Mouse (Mus musculus): Measurements from ENCODE around the gene Slc43a1. TPM values are rescaled to one million over a fixed set of nuclear protein-coding genes. Genes with fewer than 3 reads are reported as not detected.
A peak's percentile ranks its signal among the peaks of the same experiment; 100 is the strongest.

The Slc43a1 gene
- polyA plus RNA-seq, 1 experiment from 2014 or later, result 16.3 TPM

DNA sequence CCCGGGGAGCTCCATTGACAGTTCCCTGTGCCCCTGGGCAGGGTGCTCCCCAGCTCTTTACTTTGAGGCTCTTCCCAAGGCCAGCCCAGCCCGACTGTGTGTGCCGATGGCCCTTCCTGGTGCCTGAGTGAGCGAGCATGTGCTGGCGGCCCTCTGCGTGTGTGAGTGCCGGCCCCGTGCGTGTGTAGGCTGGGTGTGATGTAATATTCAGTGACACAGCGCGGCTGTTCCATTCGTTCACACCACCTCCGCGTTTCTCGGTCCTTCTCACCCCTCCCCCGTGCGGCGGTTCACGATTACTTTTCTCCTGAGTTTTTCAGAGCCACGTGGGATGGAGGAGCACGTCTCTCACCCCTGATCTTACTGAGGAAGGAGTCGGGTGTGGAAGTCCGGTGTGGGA, 44.0 kb downstream of the Slc43a1 start:
- peak; percentile 19; the same call in 1 of the 2 replicates for ATAC-seq
- Histone ChIP-seq H3K27ac (no peak overlapping the region), H3K27me3 (replicated peaks) (peaks cover 65% of the 10 kb centered on the region), H3K4me1 (replicated peaks) (peaks cover 25% of the 10 kb centered on the region), H3K4me3 (replicated peaks) (0 out of 2 replicates have a peak overlapping the region, but pooled peaks have one; percentile 7), H3K36me3 (no peaks in the 10 kb centered on the region), H3K4me2 (replicated peaks) (peak overlapping the region; percentile 43), H3K9ac (no peak overlapping the region), H3K9me3 (no peaks in the 10 kb centered on the region)
- 6% methylated on average over 23 of the region's 23 CpGs for WGBS

DNA sequence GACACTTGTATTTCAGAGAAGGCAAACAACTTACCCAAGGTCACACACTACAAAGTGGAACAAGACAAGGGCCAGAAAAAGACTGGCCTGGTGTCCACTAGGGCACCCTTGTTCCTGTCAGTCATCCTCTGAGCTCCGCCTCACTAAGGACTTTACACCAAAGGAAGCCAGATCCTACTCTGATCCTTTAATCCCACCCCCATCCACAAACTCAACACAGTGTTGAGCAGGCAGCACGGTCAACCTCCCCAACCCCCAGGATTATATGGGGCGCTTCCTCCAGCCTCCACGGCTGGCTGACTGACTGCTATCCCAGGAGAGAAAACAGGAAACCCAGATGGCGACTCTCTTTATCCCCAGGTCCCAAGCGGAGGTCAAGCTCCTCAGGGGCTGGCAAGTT, 44.4 kb downstream of the Slc43a1 start:
- Histone ChIP-seq H3K27ac (no peak overlapping the region), H3K4me2 (replicated peaks) (peak overlapping the region; percentile 43), H3K27me3 (replicated peaks) (peaks cover 70% of the 10 kb centered on the region), H3K9ac (no peak overlapping the region), H3K4me1 (replicated peaks) (peaks cover 28% of the 10 kb centered on the region), H3K9me3 (no peaks in the 10 kb centered on the region), H3K36me3 (no peaks in the 10 kb centered on the region), H3K4me3 (replicated peaks) (no peak overlapping the region)
- 9% methylated on average over 6 of the region's 6 CpGs for WGBS
- no peak for ATAC-seq

GRCm38 (mm10) chr2:84883530-84883929, 44.9 kb downstream of the Slc43a1 start:
- peaks cover 71% of the 10 kb centered on the region for H3K27me3 ChIP-seq (replicated peaks)

DNA sequence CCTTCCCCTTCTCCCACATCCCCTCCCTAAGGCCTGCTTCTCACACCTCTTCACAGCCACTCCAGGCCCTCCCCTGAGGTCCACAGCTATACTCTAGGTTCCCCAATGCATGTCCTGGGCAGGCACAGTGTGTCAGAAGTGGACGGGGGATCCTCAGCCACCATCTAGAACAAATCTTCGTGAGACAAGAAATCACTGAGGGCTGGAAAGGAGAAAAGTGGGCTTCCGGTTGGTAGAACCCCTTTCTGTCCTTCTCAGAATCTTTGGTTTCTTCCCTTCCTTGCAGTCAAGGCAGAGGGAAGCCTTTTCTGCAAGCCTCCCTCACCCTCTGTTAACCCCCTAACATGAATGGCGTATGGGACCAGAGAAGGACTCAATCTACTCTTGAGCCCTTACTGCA, 45.3 kb downstream of the Slc43a1 start:
- no peaks in the 10 kb centered on the region for H3K36me3 ChIP-seq
- 74% methylated on average over 4 of the region's 4 CpGs for WGBS
- H3K4me2 ChIP-seq (replicated peaks), result peak overlapping the region; percentile 43; the same call in 1 of the 2 replicates
- peaks cover 72% of the 10 kb centered on the region for H3K27me3 ChIP-seq (replicated peaks)
- peaks cover 33% of the 10 kb centered on the region for H3K4me1 ChIP-seq (replicated peaks)
- no peak overlapping the region for H3K27ac ChIP-seq
- H3K9ac ChIP-seq, result no peak overlapping the region
- H3K4me3 ChIP-seq (replicated peaks), result no peak overlapping the region
- no peaks in the 10 kb centered on the region for H3K9me3 ChIP-seq
- ATAC-seq, result no peak

More at GRCm38 (mm10) chr2:84883530-84883929, 44.9 kb downstream of the Slc43a1 start:
- no peaks in the 10 kb centered on the region for H3K9me3 ChIP-seq
- ATAC-seq, result no peak
- no peak overlapping the region for H3K27ac ChIP-seq
- WGBS, result 15% methylated on average over 11 of the region's 11 CpGs
- no peaks in the 10 kb centered on the region for H3K36me3 ChIP-seq
- H3K9ac ChIP-seq, result no peak overlapping the region
- H3K4me2 ChIP-seq (replicated peaks), result peak overlapping the region; percentile 43
- H3K4me3 ChIP-seq (replicated peaks), result no peak overlapping the region
- peaks cover 30% of the 10 kb centered on the region for H3K4me1 ChIP-seq (replicated peaks)

DNA sequence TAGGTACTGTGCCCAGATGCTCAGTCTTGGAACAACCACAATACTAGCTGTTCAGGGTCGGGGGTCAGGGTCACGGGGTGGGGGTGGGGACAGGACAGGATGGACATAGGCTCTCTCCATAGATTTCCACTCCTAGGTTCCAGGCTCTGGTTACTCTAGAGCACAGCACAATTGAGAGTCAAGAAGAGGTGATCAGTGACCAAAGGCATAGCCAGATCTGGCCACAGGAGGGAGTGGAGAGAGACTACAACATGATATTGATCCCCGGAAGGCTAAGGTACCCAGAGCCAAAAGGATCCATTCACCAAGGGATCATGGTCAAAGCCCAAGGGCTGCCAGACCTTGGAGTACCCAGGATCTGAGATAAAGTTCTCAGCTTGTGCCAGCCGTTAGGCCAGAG, 46.0 kb downstream of the Slc43a1 start:
- Histone ChIP-seq H3K27ac (no peak overlapping the region), H3K4me3 (replicated peaks) (no peak overlapping the region), H3K9ac (no peak overlapping the region), H3K27me3 (replicated peaks) (peaks cover 79% of the 10 kb centered on the region), H3K9me3 (no peaks in the 10 kb centered on the region), H3K4me1 (replicated peaks) (peaks cover 40% of the 10 kb centered on the region), H3K36me3 (no peaks in the 10 kb centered on the region), H3K4me2 (replicated peaks) (no peak overlapping the region)
- ATAC-seq, result no peak
- WGBS, result 40% methylated on average over 4 of the region's 4 CpGs

DNA sequence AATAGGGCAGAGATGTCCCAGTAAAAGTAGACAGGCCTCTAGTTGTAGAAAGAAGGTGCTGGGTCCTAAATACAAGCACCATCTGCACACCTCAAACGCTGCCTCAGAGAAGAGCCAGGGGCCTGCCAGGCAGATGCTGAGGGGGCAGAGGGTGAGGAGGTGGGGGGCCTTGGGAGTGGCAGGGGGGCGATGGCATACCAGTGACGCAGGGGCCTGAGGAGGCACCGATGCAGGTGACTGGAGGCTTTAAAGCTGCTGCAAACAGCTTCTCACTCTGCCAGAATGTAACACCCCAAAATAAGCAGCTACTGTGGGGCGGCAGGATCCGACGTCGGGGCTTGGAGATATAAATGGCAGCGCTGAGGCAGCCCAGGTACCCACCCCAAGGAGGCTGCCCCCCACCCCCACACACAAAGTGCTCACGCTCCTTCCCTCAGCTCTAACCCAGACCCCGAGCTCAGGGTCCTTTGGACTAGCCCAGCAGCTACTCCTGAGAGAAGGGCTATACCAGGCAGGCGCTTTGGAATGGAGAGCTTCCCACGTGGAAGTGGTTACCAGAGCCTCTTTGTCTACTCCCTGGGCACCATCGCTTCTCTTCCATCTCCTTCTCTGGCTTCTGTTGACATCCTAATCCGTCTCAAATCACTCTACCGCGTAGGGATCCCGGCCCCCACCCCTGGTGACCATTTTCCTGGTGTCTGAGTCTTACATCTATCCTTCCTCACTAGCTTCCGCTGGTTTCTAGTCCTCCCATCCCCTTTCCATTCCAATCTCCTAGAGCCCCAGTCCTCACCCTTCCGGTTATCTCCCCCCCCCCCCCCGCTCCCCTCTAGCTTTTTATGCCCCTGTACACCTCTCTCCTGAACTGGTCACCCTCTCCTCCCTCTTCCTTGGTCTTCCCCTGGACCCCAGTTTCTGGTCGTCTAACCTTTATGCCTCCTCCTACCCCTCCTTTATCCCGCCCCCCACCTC, 46.7 kb downstream of the Slc43a1 start:
- peaks cover 80% of the 10 kb centered on the region for H3K27me3 ChIP-seq (replicated peaks)
- no peak overlapping the region for H3K9ac ChIP-seq
- 0 out of 2 replicates have a peak overlapping the region, but pooled peaks have one; percentile 59 for H3K4me3 ChIP-seq (replicated peaks)
- ATAC-seq, result no peak
- 20% methylated on average over 20 of the region's 23 CpGs for WGBS
- peaks cover 40% of the 10 kb centered on the region for H3K4me1 ChIP-seq (replicated peaks)
- no peaks in the 10 kb centered on the region for H3K36me3 ChIP-seq
- H3K27ac ChIP-seq, result no peak overlapping the region
- peak overlapping the region; percentile 98 for H3K4me2 ChIP-seq (replicated peaks)
- no peaks in the 10 kb centered on the region for H3K9me3 ChIP-seq

DNA sequence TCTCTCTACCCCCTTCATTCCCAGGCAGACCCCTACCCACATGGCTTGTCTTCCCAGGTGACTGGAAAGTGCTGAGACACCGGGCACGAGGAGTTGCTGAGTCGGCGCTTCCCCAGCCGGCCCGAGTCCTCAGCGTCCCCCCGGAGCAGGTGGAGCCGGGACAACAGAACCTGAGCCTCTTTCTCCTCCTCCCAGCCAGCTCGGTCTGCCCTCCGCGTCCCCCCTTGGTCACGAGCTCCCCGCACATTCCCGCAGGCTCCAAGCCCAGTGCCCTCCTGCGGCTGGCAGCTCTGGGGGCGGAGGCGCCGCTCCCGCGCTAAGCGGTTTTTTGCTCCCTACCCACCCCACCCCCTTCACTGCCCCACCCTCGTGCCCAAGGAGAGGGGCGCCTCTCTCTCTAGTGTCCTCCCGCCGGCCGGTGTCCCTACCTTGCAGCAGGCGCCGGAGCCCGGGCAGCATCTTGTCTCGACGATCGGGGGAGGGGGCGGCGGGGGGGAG, 47.6 kb downstream of the Slc43a1 start, which contains the start of gene Rtn4rl2:
Rtn4rl2 (minus strand) TSS at position 477 of the 498 bp plus-strand sequence.
- Histone ChIP-seq H3K27me3 (replicated peaks) (peaks cover 80% of the 10 kb centered on the region), H3K4me3 (replicated peaks) (peak within 1 kb of the TSS; percentile 59), H3K27ac (no peak within 1 kb of the TSS), H3K36me3 (no peaks in the 10 kb centered on the region), H3K4me2 (replicated peaks) (peak within 1 kb of the TSS; percentile 98), H3K9ac (peak within 1 kb of the TSS; percentile 39), H3K9me3 (no peaks in the 10 kb centered on the region), H3K4me1 (replicated peaks) (peaks cover 40% of the 10 kb centered on the region)
- WGBS, result under 1% methylated on average over 33 of the region's 35 CpGs
- no peak; the same call in 1 of the 2 replicates for ATAC-seq

GRCm38 (mm10) chr2:84886821-84887281, 48.2 kb downstream of the Slc43a1 start:
- H3K36me3 ChIP-seq, result no peaks in the 10 kb centered on the region
- H3K4me1 ChIP-seq (replicated peaks), result peaks cover 40% of the 10 kb centered on the region
- peak overlapping the region; percentile 59 for H3K4me3 ChIP-seq (replicated peaks)
- peak overlapping the region; percentile 39 for H3K9ac ChIP-seq
- peaks cover 74% of the 10 kb centered on the region for H3K27me3 ChIP-seq (replicated peaks)
- under 1% methylated on average over 38 of the region's 39 CpGs for WGBS
- H3K27ac ChIP-seq, result no peak overlapping the region
- ATAC-seq, result peak; percentile 34
- H3K4me2 ChIP-seq (replicated peaks), result peak overlapping the region; percentile 98
- H3K9me3 ChIP-seq, result no peaks in the 10 kb centered on the region

GRCm38 (mm10) chr2:84887411-84888271, 49.0 kb downstream of the Slc43a1 start:
- H3K27me3 ChIP-seq (replicated peaks), result peaks cover 66% of the 10 kb centered on the region
- H3K4me1 ChIP-seq (replicated peaks), result peaks cover 38% of the 10 kb centered on the region
- H3K36me3 ChIP-seq, result no peaks in the 10 kb centered on the region
- WGBS, result under 1% methylated on average over 58 of the region's 58 CpGs
- peak; percentile 54 for ATAC-seq
- H3K27ac ChIP-seq, result no peak overlapping the region
- H3K4me3 ChIP-seq (replicated peaks), result peak overlapping the region; percentile 59
- H3K9ac ChIP-seq, result no peak overlapping the region; the same call in 1 of the 2 replicates
- no peaks in the 10 kb centered on the region for H3K9me3 ChIP-seq
- H3K4me2 ChIP-seq (replicated peaks), result peak overlapping the region; percentile 98

- peak overlapping the region; percentile 27 for H3K4me3 ChIP-seq (replicated peaks)
- no peaks in the 10 kb centered on the region for H3K36me3 ChIP-seq
- WGBS, result 2% methylated on average over 28 of the region's 28 CpGs
- H3K27me3 ChIP-seq (replicated peaks), result peaks cover 56% of the 10 kb centered on the region
- H3K9ac ChIP-seq, result no peak overlapping the region; the same call in 1 of the 2 replicates
- no peak overlapping the region for H3K27ac ChIP-seq
- no peaks in the 10 kb centered on the region for H3K9me3 ChIP-seq
- 0 out of 2 replicates have a peak, but pooled peaks have one; percentile 16 for ATAC-seq
- H3K4me1 ChIP-seq (replicated peaks), result peaks cover 31% of the 10 kb centered on the region
- peak overlapping the region; percentile 73 for H3K4me2 ChIP-seq (replicated peaks)
These were observed 50.1 kb downstream of the Slc43a1 start for GRCm38 (mm10) chr2:84888657-84889315.

- Histone ChIP-seq H3K4me1 (replicated peaks) (peaks cover 29% of the 10 kb centered on the region), H3K36me3 (no peaks in the 10 kb centered on the region), H3K9me3 (no peaks in the 10 kb centered on the region), H3K4me2 (replicated peaks) (peak overlapping the region; percentile 73), H3K27ac (no peak overlapping the region), H3K9ac (no peak overlapping the region; the same call in 1 of the 2 replicates), H3K27me3 (replicated peaks) (peaks cover 49% of the 10 kb centered on the region), H3K4me3 (replicated peaks) (peak overlapping the region; percentile 27)
- ATAC-seq, result 0 out of 2 replicates have a peak, but pooled peaks have one; percentile 11
- WGBS, result 16% methylated on average over 14 of the region's 14 CpGs
These were observed 50.8 kb downstream of the Slc43a1 start for GRCm38 (mm10) chr2:84889316-84890044.
